Mouse (Mus musculus): Measurements from ENCODE around the gene Nkx1-2.

Nkx1-2 gene

DNA sequence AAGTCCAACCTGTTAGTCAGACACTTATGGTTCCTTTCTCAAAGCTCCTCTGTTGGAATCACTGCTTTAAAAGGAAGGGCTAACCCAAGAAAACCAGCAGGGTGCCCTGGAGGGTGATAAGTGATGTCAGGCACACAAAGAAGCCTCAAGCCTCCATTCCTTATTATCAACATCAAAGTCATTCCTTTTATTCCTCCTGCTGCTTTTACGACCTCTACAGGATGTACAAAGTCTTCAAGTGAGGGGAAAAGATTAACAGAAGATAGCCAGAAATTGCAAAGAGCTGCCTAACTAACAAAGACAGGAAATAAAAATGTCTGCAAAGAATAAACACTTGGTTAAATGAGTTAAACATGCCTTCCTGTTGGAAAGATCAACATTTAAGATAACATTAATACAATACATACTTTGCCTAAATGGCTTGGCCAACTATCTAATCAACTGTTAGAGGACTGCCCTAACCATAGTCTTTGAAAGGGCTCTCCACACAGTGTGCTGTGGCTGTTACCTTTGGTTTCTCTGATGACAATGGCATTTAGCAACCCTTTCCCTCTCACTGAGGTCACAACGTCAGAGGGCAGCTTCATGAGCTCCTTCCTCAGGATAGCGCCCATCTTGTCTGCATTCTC is 40.2 kb downstream of the Nkx1-2 start:
- no peak for DNase-seq (ENCODE audit: low spot score)

- peak; percentile 64 for DNase-seq (ENCODE audit: low spot score)
These were observed 41.2 kb downstream of the Nkx1-2 start for GRCm38 (mm10) chr7:132558141-132558736.

- DNase-seq (ENCODE audit: low spot score): no peak
These were observed 42.9 kb downstream of the Nkx1-2 start for GRCm38 (mm10) chr7:132556575-132556974.

DNA sequence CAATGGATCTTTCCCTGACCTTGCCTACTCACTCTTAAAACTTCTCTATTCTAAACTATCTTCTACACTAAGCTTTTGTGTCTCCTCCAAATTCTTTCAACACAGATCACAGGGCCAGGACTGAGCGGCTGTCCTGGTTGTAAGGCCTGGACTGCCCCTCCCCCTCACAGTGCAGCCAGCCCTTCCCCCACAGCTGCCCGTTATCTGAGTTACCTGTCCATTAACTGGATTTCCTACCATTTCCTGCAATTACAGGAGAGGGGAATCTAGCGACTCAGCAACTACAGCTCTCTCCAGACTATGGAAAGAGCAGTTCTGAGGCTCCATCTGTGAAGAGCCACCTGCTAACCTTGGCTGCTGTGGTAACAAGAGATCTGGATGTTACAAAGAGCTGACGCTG is 43.5 kb downstream of the Nkx1-2 start:
- DNase-seq (ENCODE audit: low spot score): no peak

- no peak for DNase-seq (ENCODE audit: low spot score)
These were observed 45.3 kb downstream of the Nkx1-2 start for GRCm38 (mm10) chr7:132554091-132554490.

DNA sequence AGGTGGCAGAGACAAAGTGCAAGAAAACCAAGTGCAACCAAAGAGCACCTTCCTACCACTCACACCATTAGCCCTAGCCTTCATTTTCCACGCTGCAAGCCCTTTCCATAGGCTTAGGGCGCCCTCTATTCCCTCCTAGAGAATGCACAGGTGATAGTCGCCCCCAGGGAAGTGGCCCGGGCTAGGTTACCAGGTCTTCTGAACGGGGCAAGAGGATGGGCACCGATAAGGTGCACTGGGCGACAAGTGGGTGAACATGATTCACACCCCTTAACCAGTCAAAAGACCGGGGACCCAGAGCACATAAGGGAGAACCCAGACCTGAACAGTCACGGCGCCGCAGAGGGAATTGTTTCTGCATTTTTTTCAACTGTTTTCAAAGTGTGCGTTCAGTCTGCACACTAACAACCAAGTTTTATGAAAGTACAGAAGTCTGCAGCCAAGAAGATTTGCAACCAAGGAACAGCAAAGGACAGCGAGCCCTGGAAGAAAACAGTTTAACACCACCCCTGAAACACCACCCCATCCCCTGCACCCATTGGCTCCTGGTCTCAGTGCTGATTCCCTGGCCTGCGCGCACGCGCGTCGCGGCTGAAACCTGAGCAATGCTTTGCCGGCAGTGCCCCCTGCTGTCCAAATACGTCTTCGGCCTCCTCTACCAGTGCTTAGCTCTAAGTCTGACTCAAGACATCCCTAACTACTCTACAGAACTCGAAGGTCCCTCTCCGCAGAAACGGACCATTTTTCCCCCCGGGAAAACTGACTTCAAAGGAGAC is 47.9 kb downstream of the Nkx1-2 start:
- peak; percentile 92 for DNase-seq (ENCODE audit: low spot score)

GRCm38 (mm10) chr7:132547126-132547525 is 52.3 kb downstream of the Nkx1-2 start:
- DNase-seq (ENCODE audit: low spot score): no peak
